Mouse (Mus musculus) intestine, embryonic 14.5 days (tissue): ENCODE data around the gene Gm20696. TPM values are rescaled to one million over a fixed set of nuclear protein-coding genes. Genes with fewer than 3 reads are reported as not detected.
A peak's percentile ranks its signal among the peaks of the same experiment; 100 is the strongest.

Experiments used
- ATAC-seq: fragments of 200-750 bp; cut with Nextera tagmentation; replicated peaks from 2 replicates; pipeline ENCODE4 v1.8.0; 2017; ENCODE audit warnings: low read depth, moderate number of reproducible peaks, moderate TSS enrichment, moderate library complexity; ENCODE audit not compliant: low FRiP score, low TSS enrichment
- DNase-seq: peaks from one replicate; pipeline ENCODE4 v3.0.0-alpha.2; 2018; ENCODE audit warnings: low spot score
- H3K27ac ChIP-seq: fragments of 300-500 bp; sonication (generic); 2 replicates; pipeline ENCODE4 v1.5.1; 2014; ENCODE audit warnings: low read depth, mild to moderate bottlenecking, control low read depth
- H3K27me3 ChIP-seq: fragments of 300-500 bp; sonication (generic); replicated peaks from 2 replicates; pipeline ENCODE4 v1.6.1; 2014; ENCODE audit warnings: low read length, control low read depth; ENCODE audit not compliant: control insufficient read depth, insufficient read depth
- H3K36me3 ChIP-seq: fragments of 300-500 bp; sonication (generic); 2 replicates; pipeline ENCODE4 v1.6.1; 2014; ENCODE audit warnings: low read length, control low read depth; ENCODE audit not compliant: control insufficient read depth, insufficient read depth
- H3K4me1 ChIP-seq: fragments of 300-500 bp; sonication (generic); replicated peaks from 2 replicates; pipeline ENCODE4 v1.6.1; 2014; ENCODE audit warnings: low read length, control low read depth, mixed read lengths; ENCODE audit not compliant: control insufficient read depth, insufficient read depth
- H3K4me2 ChIP-seq: fragments of 300-500 bp; sonication (generic); 2 replicates; pipeline ENCODE4 v1.6.1; 2014; ENCODE audit warnings: low read length
- H3K4me3 ChIP-seq: fragments of 300-500 bp; sonication (generic); 2 replicates; pipeline ENCODE4 v1.5.1; 2014; ENCODE audit warnings: low read depth, low read length, control low read depth, mixed read lengths
- H3K9ac ChIP-seq: fragments of 300-500 bp; sonication (generic); 2 replicates; pipeline ENCODE4 v1.6.1; 2014; ENCODE audit warnings: mild to moderate bottlenecking, low read length
- H3K9me3 ChIP-seq: fragments of 300-500 bp; sonication (generic); 2 replicates; pipeline ENCODE4 v1.6.1; 2016; ENCODE audit warnings: low read length, control low read depth; ENCODE audit not compliant: control insufficient read depth
- WGBS: fragments of 180-500 bp; shearing (Covaris S2); extraction: QIAGEN DNeasy Blood & Tissue Kit; methylation state at CpG from one replicate; pipeline ENCODE4 v1.1.7; 2014; 5-methylcytosine and 5-hydroxymethylcytosine counted together
- polyA plus RNA-seq: library from polyadenylated mRNA; unstranded; fragments of >200 nt; fragmentation: Nextera tagmentation; extraction: Ambion mirVana; gene quantifications from 2 replicates; pipeline ENCODE4 v1.2.1, GENCODE M21; 2014

Gene Gm20696
- polyA plus RNA-seq, 1 experiment from 2014 or later: 6.9 TPM

DNA sequence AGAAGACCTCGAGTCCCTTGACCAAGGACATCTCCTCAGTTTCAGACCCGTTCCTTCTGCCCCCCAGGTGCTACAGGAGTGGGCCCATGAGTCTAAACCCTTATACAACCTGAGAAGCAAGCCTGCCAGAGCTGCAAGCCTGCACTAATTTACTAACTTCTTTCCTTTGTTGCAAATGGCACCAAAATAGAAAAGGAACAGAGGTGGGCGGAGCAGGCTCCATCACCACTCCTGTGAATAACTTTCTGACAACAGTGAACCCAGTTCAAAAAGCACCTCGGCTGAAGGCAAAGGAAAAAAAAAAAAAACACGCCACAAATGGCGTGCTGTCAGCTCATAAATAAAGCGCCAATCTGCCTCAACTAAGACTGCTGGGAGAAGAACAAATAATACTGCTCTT, 225.5 kb downstream of the Gm20696 start:
- no peak for DNase-seq
- Histone ChIP-seq H3K9ac (no peak overlapping the region), H3K4me2 (no peak overlapping the region), H3K4me1 (peaks cover 6% of the 10 kb centered on the region; the same call in 1 of the 2 replicates), H3K9me3 (no peaks in the 10 kb centered on the region), H3K4me3 (no peak overlapping the region), H3K27ac (no peak overlapping the region), H3K27me3 (no peaks in the 10 kb centered on the region), H3K36me3 (no peaks in the 10 kb centered on the region)
- no peak for ATAC-seq
- WGBS: 67% methylated on average over 7 of the region's 7 CpGs

DNA sequence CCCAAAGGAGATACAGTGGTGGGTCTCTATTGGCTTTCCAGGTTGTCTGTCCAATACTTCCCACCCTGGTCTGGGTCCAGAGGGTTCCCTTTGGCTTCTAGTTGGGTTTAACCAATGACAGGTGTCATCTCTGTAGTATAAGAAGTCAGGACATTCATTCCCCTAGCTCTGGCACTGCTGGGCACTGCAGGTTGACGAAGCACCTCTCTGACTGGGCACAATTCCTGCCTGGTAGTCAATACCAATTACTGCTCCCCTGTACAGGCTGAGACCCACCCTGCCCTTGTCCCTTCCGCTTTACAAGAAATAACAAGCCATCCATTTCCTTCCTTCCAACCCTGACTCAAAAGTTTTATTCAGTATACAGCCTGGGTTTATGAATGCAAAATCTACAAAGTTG, 226.0 kb downstream of the Gm20696 start:
- DNase-seq (no peak), ATAC-seq (no peak)
- Histone ChIP-seq H3K9me3 (no peaks in the 10 kb centered on the region), H3K9ac (no peak overlapping the region), H3K4me3 (no peak overlapping the region), H3K27me3 (no peaks in the 10 kb centered on the region), H3K36me3 (no peaks in the 10 kb centered on the region), H3K4me2 (no peak overlapping the region), H3K4me1 (peaks cover 6% of the 10 kb centered on the region; the same call in 1 of the 2 replicates), H3K27ac (0 out of 2 replicates have a peak overlapping the region, but pooled peaks have one; percentile 29)
- 83% methylated on average over 2 of the region's 2 CpGs for WGBS

GRCm38 (mm10) chr6:99439878-99440361, 226.7 kb downstream of the Gm20696 start:
- H3K9me3 ChIP-seq: no peaks in the 10 kb centered on the region
- H3K4me3 ChIP-seq: no peak overlapping the region
- WGBS: 12% methylated on average over 9 of the region's 9 CpGs
- H3K27ac ChIP-seq: peak overlapping the region; percentile 29; the same call in 1 of the 2 replicates
- H3K4me1 ChIP-seq: peaks cover 6% of the 10 kb centered on the region; the same call in 1 of the 2 replicates
- no peaks in the 10 kb centered on the region for H3K27me3 ChIP-seq
- no peak overlapping the region for H3K4me2 ChIP-seq
- H3K9ac ChIP-seq: no peak overlapping the region
- peaks cover 2% of the 10 kb centered on the region; the same call in 1 of the 2 replicates for H3K36me3 ChIP-seq
- DNase-seq (peak; percentile 61), ATAC-seq (no peak)

DNA sequence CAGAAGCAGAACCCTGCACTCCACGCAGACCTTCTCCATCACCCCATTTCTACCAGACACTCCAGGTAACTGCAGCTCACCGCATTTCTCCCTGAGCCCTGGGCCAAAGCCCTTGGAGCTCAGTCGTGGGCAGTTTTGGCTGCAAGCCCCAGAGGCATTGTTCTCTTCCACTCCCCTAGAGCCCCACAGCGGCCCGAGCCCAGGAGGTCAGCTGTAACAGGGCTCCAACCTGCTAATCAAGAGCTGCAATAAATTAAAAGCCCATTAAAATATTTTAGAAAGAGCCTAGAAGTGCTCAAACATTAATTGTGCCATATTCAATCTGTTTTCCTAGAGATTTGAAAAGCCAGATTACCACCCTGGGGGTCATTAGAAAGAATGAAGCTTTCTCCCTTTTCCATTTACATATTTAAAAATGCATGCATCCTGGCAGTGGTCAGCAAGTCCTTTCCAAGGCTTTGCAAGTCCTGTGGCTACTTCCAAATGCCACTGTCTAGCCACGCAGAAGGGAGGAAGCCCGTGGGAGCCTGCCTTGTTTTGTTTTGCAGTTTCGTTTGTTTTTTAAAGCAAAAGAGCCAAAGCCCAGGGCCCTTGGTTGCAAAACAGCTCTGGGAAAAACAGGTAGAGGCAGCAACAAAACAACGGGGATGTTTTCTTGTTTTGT, 227.3 kb downstream of the Gm20696 start:
- Histone ChIP-seq H3K4me1 (peaks cover 6% of the 10 kb centered on the region; the same call in 1 of the 2 replicates), H3K36me3 (peaks cover 8% of the 10 kb centered on the region), H3K27me3 (no peaks in the 10 kb centered on the region), H3K27ac (no peak overlapping the region; the same call in 1 of the 2 replicates), H3K4me3 (no peak overlapping the region), H3K9ac (no peak overlapping the region), H3K4me2 (no peak overlapping the region), H3K9me3 (no peaks in the 10 kb centered on the region)
- DNase-seq: no peak
- WGBS: 33% methylated on average over 9 of the region's 9 CpGs
- ATAC-seq: no peak

GRCm38 (mm10) chr6:99436371-99436770, 230.2 kb downstream of the Gm20696 start:
- no peaks in the 10 kb centered on the region for H3K9me3 ChIP-seq
- H3K4me2 ChIP-seq: no peak overlapping the region
- no peak overlapping the region for H3K4me3 ChIP-seq
- no peaks in the 10 kb centered on the region for H3K27me3 ChIP-seq
- ATAC-seq (no peak), DNase-seq (no peak)
- 91% methylated on average over 6 of the region's 6 CpGs for WGBS
- H3K27ac ChIP-seq: no peak overlapping the region
- H3K9ac ChIP-seq: no peak overlapping the region
- peaks cover 10% of the 10 kb centered on the region for H3K36me3 ChIP-seq
- peaks cover 6% of the 10 kb centered on the region; the same call in 1 of the 2 replicates for H3K4me1 ChIP-seq

DNA sequence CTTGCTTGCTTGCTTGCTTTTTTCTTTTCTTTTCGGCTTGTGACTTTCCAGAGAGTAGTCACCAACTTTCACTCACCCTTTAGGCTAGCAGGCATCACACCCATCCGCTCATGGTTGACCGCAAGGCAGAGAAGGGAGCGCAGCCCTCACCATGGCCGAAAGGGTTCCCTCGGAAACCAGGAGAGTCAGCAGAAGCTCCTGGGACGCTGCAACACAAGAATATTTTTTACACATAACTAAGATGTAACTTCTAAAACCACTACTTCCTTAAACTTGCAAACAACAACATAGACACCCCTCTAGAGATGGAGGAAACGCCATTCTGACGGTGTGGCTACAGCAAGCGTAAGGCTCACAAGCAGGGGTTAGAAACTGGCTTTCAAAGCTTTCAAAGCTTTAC, 231.5 kb downstream of the Gm20696 start:
- DNase-seq (no peak), ATAC-seq (no peak)
- no peak overlapping the region for H3K4me2 ChIP-seq
- WGBS: 90% methylated on average over 10 of the region's 10 CpGs
- H3K9ac ChIP-seq: no peak overlapping the region
- H3K27me3 ChIP-seq: no peaks in the 10 kb centered on the region
- no peak overlapping the region for H3K27ac ChIP-seq
- H3K4me3 ChIP-seq: no peak overlapping the region
- H3K4me1 ChIP-seq: peaks cover 6% of the 10 kb centered on the region; the same call in 1 of the 2 replicates
- H3K36me3 ChIP-seq: peaks cover 10% of the 10 kb centered on the region
- H3K9me3 ChIP-seq: no peaks in the 10 kb centered on the region

GRCm38 (mm10) chr6:99433006-99433405, 233.6 kb downstream of the Gm20696 start:
- Histone ChIP-seq H3K4me3 (no peak overlapping the region), H3K9ac (no peak overlapping the region), H3K27ac (no peak overlapping the region), H3K9me3 (no peaks in the 10 kb centered on the region), H3K27me3 (no peaks in the 10 kb centered on the region), H3K36me3 (peaks cover 10% of the 10 kb centered on the region), H3K4me1 (peaks cover under 1% of the 10 kb centered on the region; the same call in 1 of the 2 replicates), H3K4me2 (no peak overlapping the region)
- DNase-seq (no peak), ATAC-seq (no peak)
- WGBS: 93% methylated on average over 9 of the region's 9 CpGs

GRCm38 (mm10) chr6:99431941-99432340, 234.7 kb downstream of the Gm20696 start:
- H3K9me3 ChIP-seq: no peaks in the 10 kb centered on the region
- 70% methylated on average over 4 of the region's 4 CpGs for WGBS
- no peaks in the 10 kb centered on the region for H3K27me3 ChIP-seq
- ATAC-seq (no peak), DNase-seq (no peak)
- no peak overlapping the region for H3K4me2 ChIP-seq
- H3K4me1 ChIP-seq: no peaks in the 10 kb centered on the region
- no peak overlapping the region for H3K9ac ChIP-seq
- H3K4me3 ChIP-seq: no peak overlapping the region
- peaks cover 10% of the 10 kb centered on the region for H3K36me3 ChIP-seq
- H3K27ac ChIP-seq: no peak overlapping the region

DNA sequence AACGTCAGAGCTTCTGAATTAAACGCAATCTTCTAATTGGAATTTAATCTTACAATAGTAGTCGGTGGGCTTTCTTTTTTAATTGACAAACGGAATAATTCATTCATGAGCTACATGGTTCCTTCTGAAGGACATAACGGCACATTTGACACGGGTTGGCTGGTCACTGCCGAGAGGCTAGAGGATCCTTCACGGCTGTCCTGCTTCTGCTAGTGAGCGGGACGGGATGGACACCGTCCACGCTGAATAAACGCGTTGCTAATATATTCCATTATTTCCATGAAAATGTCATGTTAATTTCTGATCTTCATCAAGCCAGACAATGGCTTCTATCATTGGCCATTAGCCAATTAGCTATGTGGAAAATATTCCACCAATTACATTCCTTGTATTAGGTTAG, 236.0 kb downstream of the Gm20696 start:
- no peak for DNase-seq
- 92% methylated on average over 14 of the region's 14 CpGs for WGBS
- no peak for ATAC-seq

More for the DNA sequence above, 236.0 kb downstream of the Gm20696 start:
- Histone ChIP-seq H3K4me2 (no peak overlapping the region), H3K27me3 (no peaks in the 10 kb centered on the region), H3K4me3 (no peak overlapping the region), H3K36me3 (peaks cover 10% of the 10 kb centered on the region), H3K4me1 (no peaks in the 10 kb centered on the region), H3K9me3 (no peaks in the 10 kb centered on the region), H3K27ac (no peak overlapping the region), H3K9ac (no peak overlapping the region)
